Mouse (Mus musculus) neural tube, embryonic 15.5 days (tissue): ENCODE results near the gene Adgrl4. TPM values are rescaled to one million over a fixed set of nuclear protein-coding genes. Genes with fewer than 3 reads are reported as not detected.

Experiments
- ATAC-seq: fragments of 200-750 bp; cut with Nextera tagmentation; 2 replicates; pipeline ENCODE4 v1.8.0; 2017; ENCODE audit warnings: mild to moderate bottlenecking, moderate TSS enrichment, moderate library complexity; ENCODE audit not compliant: low FRiP score
- H3K27ac ChIP-seq: fragments of 300-500 bp; sonication (generic); replicated peaks from 2 replicates; pipeline ENCODE4 v1.5.1; 2015; ENCODE audit warnings: mild to moderate bottlenecking, inconsistent platforms
- H3K27me3 ChIP-seq: fragments of 300-500 bp; sonication (generic); replicated peaks from 2 replicates; pipeline ENCODE4 v1.6.1; 2015; ENCODE audit warnings: inconsistent platforms
- H3K36me3 ChIP-seq: fragments of 300-500 bp; sonication (generic); 2 replicates; pipeline ENCODE4 v1.6.1; 2015; ENCODE audit warnings: inconsistent platforms
- H3K4me1 ChIP-seq: fragments of 300-500 bp; sonication (generic); 2 replicates; pipeline ENCODE4 v1.6.1; 2015; ENCODE audit warnings: inconsistent platforms
- H3K4me2 ChIP-seq: fragments of 300-500 bp; sonication (generic); 2 replicates; pipeline ENCODE4 v1.6.1; 2015; ENCODE audit warnings: inconsistent platforms, mild to moderate bottlenecking, moderate library complexity
- H3K4me3 ChIP-seq: fragments of 300-500 bp; sonication (generic); replicated peaks from 2 replicates; pipeline ENCODE4 v1.5.1; 2015; ENCODE audit warnings: mild to moderate bottlenecking, inconsistent platforms
- H3K9ac ChIP-seq: fragments of 300-500 bp; sonication (generic); replicated peaks from 2 replicates; pipeline ENCODE4 v1.6.1; 2015; ENCODE audit warnings: mild to moderate bottlenecking, inconsistent platforms
- H3K9me3 ChIP-seq: fragments of 300-500 bp; sonication (generic); replicated peaks from 2 replicates; pipeline ENCODE4 v1.6.1; 2016; ENCODE audit warnings: inconsistent platforms
- polyA plus RNA-seq: library from polyadenylated mRNA; unstranded; fragments of >200 nt; fragmentation: Nextera tagmentation; extraction: Ambion mirVana; gene quantifications from 2 replicates; pipeline ENCODE4 v1.2.1, GENCODE M21; 2015

The Adgrl4 gene
- polyA plus RNA-seq, 1 experiment from 2014 or later: 12.2 TPM

GRCm38 (mm10) chr3:151591904-151592303 lies 154.2 kb downstream of the Adgrl4 start:
- no peak overlapping the region for H3K9ac ChIP-seq
- no peaks in the 10 kb centered on the region for H3K27me3 ChIP-seq
- H3K27ac ChIP-seq: no peak overlapping the region
- H3K4me2 ChIP-seq: no peak overlapping the region
- H3K4me3 ChIP-seq: no peak overlapping the region
- H3K9me3 ChIP-seq: no peaks in the 10 kb centered on the region
- H3K36me3 ChIP-seq: no peaks in the 10 kb centered on the region
- H3K4me1 ChIP-seq: no peaks in the 10 kb centered on the region
- ATAC-seq: no peak
